Mouse (Mus musculus): ENCODE results near the gene Cpne4. TPM values are rescaled to one million over a fixed set of nuclear protein-coding genes. Genes with fewer than 3 reads are reported as not detected.

Gene Cpne4
- polyA plus RNA-seq, 1 experiment from 2014 or later, result not detected

DNA sequence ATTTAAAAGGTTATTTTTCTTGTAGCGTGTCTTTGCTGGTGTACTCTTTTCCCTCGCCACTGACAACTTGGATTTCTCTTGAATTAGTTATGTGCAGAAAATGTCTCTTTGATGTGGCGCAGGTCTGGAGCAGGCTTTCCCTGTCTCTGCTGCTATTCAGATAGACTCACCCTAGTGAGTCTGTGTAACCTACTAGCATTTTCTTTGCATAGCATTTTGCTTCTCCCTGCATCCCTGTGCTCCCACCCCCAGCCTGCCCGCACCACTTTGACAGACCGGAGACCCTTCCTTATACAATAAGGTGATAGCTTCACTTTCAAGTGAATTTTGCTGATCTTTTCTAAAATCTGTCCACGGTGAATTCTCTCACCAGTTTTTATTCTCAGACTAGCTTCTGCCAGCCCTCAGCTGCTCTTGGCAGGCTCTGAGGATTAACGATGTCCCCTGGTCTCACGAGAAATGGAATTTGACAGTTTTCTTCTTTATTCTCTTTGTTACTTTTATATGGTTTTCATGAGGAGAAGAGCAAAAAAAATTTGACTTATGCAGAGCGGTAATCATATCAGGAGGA, 105.7 kb downstream of the Cpne4 start:
- Histone ChIP-seq H3K27ac (ENCODE audit: low read depth) (no peak overlapping the region), H3K4me3 (ENCODE audit: low read depth, low read length) (no peak overlapping the region), H3K4me1 (ENCODE audit: insufficient read depth) (no peaks in the 10 kb centered on the region), H3K9me3 (ENCODE audit: low read length) (no peaks in the 10 kb centered on the region), H3K9ac (replicated peaks) (no peak overlapping the region), H3K4me2 (ENCODE audit: low read depth, low read length) (no peak overlapping the region), H3K27me3 (ENCODE audit: insufficient read depth, low read length) (no peaks in the 10 kb centered on the region), H3K36me3 (replicated peaks; ENCODE audit: insufficient read depth, low read length) (no peaks in the 10 kb centered on the region)
- 76% methylated on average over 9 of the region's 9 CpGs for WGBS (ENCODE audit: insufficient replicate concordance)
- no peak for TF ChIP-seq EP300 (IDR thresholded peaks at IDR 0.05; ENCODE audit: low read depth)
- TF ChIP-seq CTCF (IDR thresholded peaks at IDR 0.05; ENCODE audit: low read depth), result no peak
- ATAC-seq (no peak), DNase-seq (no peak)

DNA sequence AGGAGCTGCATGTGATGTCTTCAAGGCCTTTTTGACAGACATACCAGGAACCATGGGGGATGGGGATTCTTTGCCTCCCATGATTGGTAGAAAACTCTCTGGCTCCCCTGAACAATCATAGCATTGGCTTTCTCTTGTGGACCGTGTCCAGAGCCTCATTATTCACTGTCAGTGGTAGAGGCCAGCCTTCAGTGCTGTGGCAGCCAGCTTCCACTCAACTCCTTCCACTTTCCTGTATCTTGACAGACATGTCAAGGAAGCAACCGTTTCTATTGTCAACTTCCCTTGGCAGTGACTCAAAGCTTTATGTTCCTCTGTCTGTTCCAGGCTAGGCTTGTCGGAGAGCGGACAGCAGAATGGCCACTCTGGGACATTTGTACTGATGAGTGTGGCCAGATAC, 112.7 kb downstream of the Cpne4 start:
- no peaks in the 10 kb centered on the region for H3K9me3 ChIP-seq (ENCODE audit: low read length)
- no peaks in the 10 kb centered on the region for H3K36me3 ChIP-seq (replicated peaks; ENCODE audit: insufficient read depth, low read length)
- ATAC-seq, result no peak
- TF ChIP-seq EP300 (IDR thresholded peaks at IDR 0.05; ENCODE audit: low read depth) (no peak), CTCF (IDR thresholded peaks at IDR 0.05; ENCODE audit: low read depth) (no peak)
- no peaks in the 10 kb centered on the region for H3K27me3 ChIP-seq (ENCODE audit: insufficient read depth, low read length)
- no peak overlapping the region for H3K4me2 ChIP-seq (ENCODE audit: low read depth, low read length)
- H3K9ac ChIP-seq (replicated peaks), result no peak overlapping the region
- DNase-seq, result no peak
- 42% methylated on average over 4 of the region's 4 CpGs for WGBS (ENCODE audit: insufficient replicate concordance)
- no peak overlapping the region for H3K27ac ChIP-seq (ENCODE audit: low read depth)
- no peaks in the 10 kb centered on the region for H3K4me1 ChIP-seq (ENCODE audit: insufficient read depth)
- no peak overlapping the region for H3K4me3 ChIP-seq (ENCODE audit: low read depth, low read length)

DNA sequence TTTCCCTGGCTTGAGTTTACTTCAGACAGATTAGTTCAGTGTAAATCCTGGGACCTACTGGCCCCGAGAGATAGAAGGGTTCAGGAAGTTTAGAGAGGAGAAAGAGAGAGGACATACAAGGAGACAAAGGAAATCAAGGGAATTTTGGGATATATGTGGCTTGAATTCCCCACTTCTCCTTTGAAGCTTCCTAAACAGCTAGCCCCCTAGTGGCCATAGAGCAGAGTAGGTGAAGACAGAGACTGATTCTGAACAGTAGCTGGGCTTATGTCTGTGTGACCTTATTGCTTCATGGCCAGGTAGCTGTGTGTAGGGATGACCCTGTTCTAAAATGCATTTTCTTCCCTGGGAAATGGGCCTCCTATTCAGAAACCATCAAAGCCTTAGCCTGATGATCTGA, 129.6 kb downstream of the Cpne4 start:
- Histone ChIP-seq H3K4me1 (ENCODE audit: insufficient read depth) (no peaks in the 10 kb centered on the region), H3K36me3 (replicated peaks; ENCODE audit: insufficient read depth, low read length) (no peaks in the 10 kb centered on the region), H3K9ac (replicated peaks) (no peak overlapping the region), H3K27ac (ENCODE audit: low read depth) (no peak overlapping the region), H3K9me3 (ENCODE audit: low read length) (no peaks in the 10 kb centered on the region), H3K27me3 (ENCODE audit: insufficient read depth, low read length) (no peaks in the 10 kb centered on the region), H3K4me2 (ENCODE audit: low read depth, low read length) (no peak overlapping the region), H3K4me3 (ENCODE audit: low read depth, low read length) (no peak overlapping the region)
- TF ChIP-seq CTCF (IDR thresholded peaks at IDR 0.05; ENCODE audit: low read depth) (peak; percentile 65), EP300 (IDR thresholded peaks at IDR 0.05; ENCODE audit: low read depth) (no peak)
- 44% methylated on average over 1 of the region's 1 CpGs for WGBS (ENCODE audit: insufficient replicate concordance)
- ATAC-seq, result no peak
- DNase-seq, result no peak

DNA sequence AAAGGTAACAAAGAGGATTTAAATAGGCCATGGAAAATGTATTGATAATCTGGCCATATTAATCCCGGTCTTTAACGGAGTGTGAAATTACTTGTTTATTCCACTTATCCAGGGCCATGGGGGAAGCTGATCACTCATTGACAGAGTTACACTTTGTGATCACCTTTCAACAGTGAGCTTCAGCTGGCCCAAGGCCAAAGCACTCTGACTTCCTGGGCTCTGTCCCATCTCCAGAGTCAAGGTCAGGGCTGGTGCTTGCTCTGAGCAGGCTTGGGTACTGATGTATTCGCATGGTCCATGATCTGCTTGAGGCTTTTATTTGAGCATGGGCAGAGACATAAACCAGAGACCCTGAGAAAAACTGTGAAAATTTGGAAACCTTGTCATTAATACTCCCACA, 131.5 kb downstream of the Cpne4 start:
- DNase-seq (peak; percentile 19), ATAC-seq (no peak)
- WGBS (ENCODE audit: insufficient replicate concordance), result 76% methylated on average over 3 of the region's 3 CpGs

GRCm38 (mm10) chr9:104687051-104687450, 140.0 kb downstream of the Cpne4 start:
- Histone ChIP-seq H3K36me3 (replicated peaks; ENCODE audit: insufficient read depth, low read length) (no peaks in the 10 kb centered on the region), H3K9me3 (ENCODE audit: low read length) (no peaks in the 10 kb centered on the region), H3K27me3 (ENCODE audit: insufficient read depth, low read length) (no peaks in the 10 kb centered on the region), H3K9ac (replicated peaks) (no peak overlapping the region), H3K4me1 (ENCODE audit: insufficient read depth) (no peaks in the 10 kb centered on the region), H3K4me3 (ENCODE audit: low read depth, low read length) (no peak overlapping the region), H3K27ac (ENCODE audit: low read depth) (no peak overlapping the region), H3K4me2 (ENCODE audit: low read depth, low read length) (no peak overlapping the region)
- DNase-seq, result no peak
- WGBS (ENCODE audit: insufficient replicate concordance), result 54% methylated on average over 3 of the region's 3 CpGs
- TF ChIP-seq EP300 (IDR thresholded peaks at IDR 0.05; ENCODE audit: low read depth) (no peak), CTCF (IDR thresholded peaks at IDR 0.05; ENCODE audit: low read depth) (no peak)
- ATAC-seq, result no peak

More for the DNA sequence above, 131.5 kb downstream of the Cpne4 start:
- Histone ChIP-seq H3K9me3 (ENCODE audit: low read length) (no peaks in the 10 kb centered on the region), H3K27me3 (ENCODE audit: insufficient read depth, low read length) (no peaks in the 10 kb centered on the region), H3K4me2 (ENCODE audit: low read depth, low read length) (no peak overlapping the region), H3K4me3 (ENCODE audit: low read depth, low read length) (no peak overlapping the region), H3K4me1 (ENCODE audit: insufficient read depth) (no peaks in the 10 kb centered on the region), H3K27ac (ENCODE audit: low read depth) (no peak overlapping the region), H3K9ac (replicated peaks) (no peak overlapping the region), H3K36me3 (replicated peaks; ENCODE audit: insufficient read depth, low read length) (no peaks in the 10 kb centered on the region)
- TF ChIP-seq CTCF (IDR thresholded peaks at IDR 0.05; ENCODE audit: low read depth) (no peak), EP300 (IDR thresholded peaks at IDR 0.05; ENCODE audit: low read depth) (no peak)

GRCm38 (mm10) chr9:104693145-104693544, 146.1 kb downstream of the Cpne4 start:
- no peak for TF ChIP-seq CTCF (IDR thresholded peaks at IDR 0.05; ENCODE audit: low read depth)
- no peak for TF ChIP-seq EP300 (IDR thresholded peaks at IDR 0.05; ENCODE audit: low read depth)
- Histone ChIP-seq H3K4me2 (ENCODE audit: low read depth, low read length) (no peak overlapping the region), H3K27me3 (ENCODE audit: insufficient read depth, low read length) (no peaks in the 10 kb centered on the region), H3K9me3 (ENCODE audit: low read length) (no peaks in the 10 kb centered on the region), H3K4me1 (ENCODE audit: insufficient read depth) (no peaks in the 10 kb centered on the region), H3K36me3 (replicated peaks; ENCODE audit: insufficient read depth, low read length) (no peaks in the 10 kb centered on the region), H3K27ac (ENCODE audit: low read depth) (no peak overlapping the region), H3K9ac (replicated peaks) (no peak overlapping the region), H3K4me3 (ENCODE audit: low read depth, low read length) (no peak overlapping the region)
- ATAC-seq (no peak), DNase-seq (no peak)
- WGBS (ENCODE audit: insufficient replicate concordance), result 62% methylated on average over 2 of the region's 2 CpGs

- Histone ChIP-seq H3K27me3 (ENCODE audit: insufficient read depth, low read length) (no peaks in the 10 kb centered on the region), H3K4me3 (ENCODE audit: low read depth, low read length) (no peak overlapping the region), H3K4me1 (ENCODE audit: insufficient read depth) (no peaks in the 10 kb centered on the region), H3K9ac (replicated peaks) (no peak overlapping the region), H3K27ac (ENCODE audit: low read depth) (no peak overlapping the region), H3K4me2 (ENCODE audit: low read depth, low read length) (no peak overlapping the region), H3K36me3 (replicated peaks; ENCODE audit: insufficient read depth, low read length) (no peaks in the 10 kb centered on the region), H3K9me3 (ENCODE audit: low read length) (no peaks in the 10 kb centered on the region)
- ATAC-seq, result no peak
- TF ChIP-seq EP300 (IDR thresholded peaks at IDR 0.05; ENCODE audit: low read depth), result no peak
- no peak for TF ChIP-seq CTCF (IDR thresholded peaks at IDR 0.05; ENCODE audit: low read depth)
- WGBS (ENCODE audit: insufficient replicate concordance), result 82% methylated on average over 5 of the region's 5 CpGs
- no peak for DNase-seq
Measured at GRCm38 (mm10) chr9:104710831-104711230, 163.7 kb downstream of the Cpne4 start.
